Mouse (Mus musculus) lung, postnatal 0 days (tissue): Measurements from ENCODE around the gene Kank1.

Experiments
- CTCF ChIP-seq: IDR thresholded peaks from 2 replicates; pipeline ENCODE4 v1.5.1; 2016; ENCODE audit warnings: antibody characterized with exemption, mild to moderate bottlenecking
- EP300 ChIP-seq: IDR thresholded peaks from 2 replicates; pipeline ENCODE4 v1.6.1; 2016; ENCODE audit warnings: antibody characterized with exemption, mild to moderate bottlenecking, control low read depth

GRCm38 (mm10) chr19:25220611-25221010, 16.2 kb upstream of the Kank1 start:
- TF ChIP-seq CTCF (no peak), EP300 (no peak)
